Mouse (Mus musculus) liver, adult 2 months (tissue): ENCODE measurements around the gene Serpinb8. TPM values are rescaled to one million over a fixed set of nuclear protein-coding genes. Genes with fewer than 3 reads are reported as not detected.

Experiments
- DNase-seq: peaks from one replicate; pipeline ENCODE4 v3.0.0-alpha.2; 2011; ENCODE audit warnings: low read depth, low spot score; ENCODE audit errors: extremely low read depth
- H3K27ac ChIP-seq: fragments of 200-500 bp; replicated peaks from 2 replicates; pipeline ENCODE4 v1.5.1; 2012; ENCODE audit warnings: low read depth, mild to moderate bottlenecking, control low read depth, inconsistent platforms, low read length; ENCODE audit not compliant: insufficient read depth
- H3K27me3 ChIP-seq: fragments of 200-500 bp; 2 replicates; pipeline ENCODE4 v1.6.1; 2012; ENCODE audit warnings: mild to moderate bottlenecking, moderate library complexity, low read length, inconsistent platforms; ENCODE audit not compliant: control insufficient read depth, insufficient read depth
- H3K36me3 ChIP-seq: fragments of 200-500 bp; 2 replicates; pipeline ENCODE4 v1.6.1; 2012; ENCODE audit warnings: low read length, inconsistent platforms; ENCODE audit not compliant: control insufficient read depth, insufficient read depth
- H3K4me1 ChIP-seq: fragments of 200-500 bp; 2 replicates; pipeline ENCODE4 v1.6.1; 2011; ENCODE audit warnings: low read length; ENCODE audit not compliant: control insufficient read depth, insufficient read depth
- H3K4me3 ChIP-seq: fragments of 200-500 bp; 2 replicates; pipeline ENCODE4 v1.5.1; 2011; ENCODE audit warnings: low read depth, mild to moderate bottlenecking, control low read depth, low read length, moderate library complexity; ENCODE audit not compliant: insufficient read depth
- H3K79me2 ChIP-seq: fragments of 200-500 bp; 2 replicates; pipeline ENCODE4 v1.6.1; 2012; ENCODE audit warnings: inconsistent platforms, mild to moderate bottlenecking, low read length, moderate library complexity; ENCODE audit not compliant: control insufficient read depth, insufficient read depth
- H3K9ac ChIP-seq: fragments of 200-500 bp; 2 replicates; pipeline ENCODE4 v1.6.1; 2012; ENCODE audit warnings: low read depth, mild to moderate bottlenecking, control low read depth, inconsistent platforms, low read length
- CTCF ChIP-seq: fragments of 200-500 bp; IDR thresholded peaks from 2 replicates; pipeline ENCODE4 v1.5.1; 2011; ENCODE audit warnings: low read depth, low read length, control low read depth
- POLR2A ChIP-seq: fragments of 200-500 bp; IDR thresholded peaks from 2 replicates; pipeline ENCODE4 v1.6.1; 2011; ENCODE audit warnings: low read length, control low read depth; ENCODE audit not compliant: insufficient read depth; ENCODE audit errors: extremely low read depth
- WGBS: fragments of 180-500 bp; shearing (Covaris S2); methylation state at CpG from one replicate; pipeline ENCODE4 v1.1.7; 2018; 5-methylcytosine and 5-hydroxymethylcytosine counted together
- polyA plus RNA-seq: library from polyadenylated mRNA; depleted of rRNA; stranded (reverse); fragments of >200 nt; gene quantifications from 2 replicates; pipeline ENCODE4 v1.2.3, GENCODE M21; 2012; rRNA removed
- total RNA-seq: library from RNA; depleted of rRNA; stranded (reverse); fragments of >200 nt; gene quantifications from 2 replicates; pipeline ENCODE4 v1.2.3, GENCODE M21; 2014; rRNA removed

Gene Serpinb8
- total and polyA plus RNA-seq, 2 experiments = 2.5 to 3.5 TPM

DNA sequence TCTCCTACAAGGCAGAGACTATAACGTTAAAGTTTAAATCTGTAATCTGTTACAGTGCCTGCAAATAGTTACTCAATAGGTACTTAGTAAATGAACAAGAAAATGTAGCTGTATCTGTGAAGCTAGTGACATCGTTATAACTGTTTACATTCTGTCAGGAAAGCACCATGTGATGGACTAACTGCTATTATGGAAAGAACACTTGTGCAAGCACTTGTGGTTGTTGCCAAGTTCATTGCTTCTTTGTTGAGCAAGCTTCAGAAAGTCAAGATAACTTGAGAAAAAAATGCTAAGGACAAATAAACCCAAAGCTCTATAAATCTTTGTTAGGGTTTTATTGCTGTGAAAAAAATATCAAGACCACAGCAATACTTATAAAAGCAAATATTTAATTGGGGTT, 67.9 kb downstream of the Serpinb8 start:
- no peak overlapping the region for H3K4me3 ChIP-seq
- TF ChIP-seq CTCF (no peak), POLR2A (no peak)
- no peaks in the 10 kb centered on the region for H3K4me1 ChIP-seq
- 30% methylated on average over 2 of the region's 2 CpGs for WGBS
- H3K27me3 ChIP-seq = no peaks in the 10 kb centered on the region
- H3K9ac ChIP-seq = no peak overlapping the region
- no peaks in the 10 kb centered on the region for H3K79me2 ChIP-seq
- no peak for DNase-seq
- H3K27ac ChIP-seq = no peak overlapping the region
- no peaks in the 10 kb centered on the region for H3K36me3 ChIP-seq

Other genes starting within 250 kb of the Serpinb8 start
- gene Serpinb11, start 228.8 kb upstream of the Serpinb8 start, total RNA-seq = not detected in 2 replicates
- gene Serpinb11, start 228.8 kb upstream of the Serpinb8 start, polyA plus RNA-seq = not detected in 2 replicates
- gene Serpinb7, start 190.4 kb upstream of the Serpinb8 start, total RNA-seq = 0.18 TPM in 1 of 2 replicates, not detected in the other
- gene Serpinb7, start 190.4 kb upstream of the Serpinb8 start, polyA plus RNA-seq = 0.37 TPM in 1 of 2 replicates, not detected in the other
- gene Serpinb2, start 78.6 kb upstream of the Serpinb8 start, total RNA-seq = 0.13 TPM in 1 of 2 replicates, not detected in the other
- not detected in 2 replicates for gene Serpinb2, start 78.6 kb upstream of the Serpinb8 start, polyA plus RNA-seq